Mouse (Mus musculus) myocyte (in vitro differentiated cells): ENCODE results near the gene Ifitm10.

Source experiments
- MAX ChIP-seq: IDR thresholded peaks from one replicate; pipeline ENCODE4 v1.6.1; 2011; ENCODE audit warnings: low read depth, mild to moderate bottlenecking, control low read depth
- TCF3 ChIP-seq: IDR thresholded peaks from one replicate; pipeline ENCODE4 v1.6.1; 2011; ENCODE audit warnings: low read depth, control low read depth; ENCODE audit not compliant: insufficient read length
- USF1 ChIP-seq: IDR thresholded peaks from one replicate; pipeline ENCODE4 v1.6.1; 2011; ENCODE audit warnings: low read depth, mild to moderate bottlenecking, control low read depth, moderate library complexity

DNA sequence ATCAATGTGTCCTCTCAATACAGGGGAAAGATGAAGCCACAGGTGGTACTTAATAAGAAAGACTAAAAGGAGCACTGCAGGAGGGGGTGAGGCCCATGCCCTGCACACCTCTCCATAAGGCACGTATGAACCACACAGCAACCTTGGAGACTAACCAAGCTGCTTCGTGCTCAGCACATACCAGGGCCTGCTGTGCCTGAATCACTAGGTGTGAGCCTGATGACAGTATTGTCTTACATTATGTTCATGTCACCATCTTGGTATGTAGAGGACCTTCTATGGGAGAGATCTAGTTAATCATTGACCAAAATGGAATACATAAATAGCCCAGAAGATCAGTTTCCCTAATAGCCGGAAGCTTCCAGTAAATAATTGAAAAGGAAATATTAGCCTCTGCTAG is 36.0 kb upstream of the Ifitm10 start:
- no peak for TF ChIP-seq USF1
- no peak for TF ChIP-seq MAX
- TF ChIP-seq TCF3, result no peak
